Mouse (Mus musculus) hindbrain, postnatal 0 days (tissue): ENCODE results near the gene Rgs7. TPM values are rescaled to one million over a fixed set of nuclear protein-coding genes. Genes with fewer than 3 reads are reported as not detected.

ENCODE experiments used
- ATAC-seq: fragments of 200-750 bp; cut with Nextera tagmentation; 2 replicates; pipeline ENCODE4 v1.8.0; 2017; ENCODE audit warnings: mild to moderate bottlenecking, moderate TSS enrichment, moderate library complexity
- DNase-seq: peaks from one replicate; pipeline ENCODE4 v3.0.0-alpha.2; 2015; ENCODE audit warnings: low spot score
- H3K27ac ChIP-seq: fragments of 300-500 bp; sonication (generic); 2 replicates; pipeline ENCODE4 v1.5.1; 2014; ENCODE audit warnings: mild to moderate bottlenecking
- H3K27me3 ChIP-seq: fragments of 300-500 bp; sonication (generic); 2 replicates; pipeline ENCODE4 v1.6.1; 2014; ENCODE audit warnings: low read length, mixed read lengths; ENCODE audit not compliant: insufficient read depth
- H3K36me3 ChIP-seq: fragments of 300-500 bp; sonication (generic); 2 replicates; pipeline ENCODE4 v1.6.1; 2014; ENCODE audit warnings: low read length, mixed read lengths; ENCODE audit not compliant: insufficient read depth
- H3K4me1 ChIP-seq: fragments of 300-500 bp; sonication (generic); 2 replicates; pipeline ENCODE4 v1.6.1; 2014; ENCODE audit warnings: antibody characterized with exemption, low read length, mixed read lengths; ENCODE audit not compliant: insufficient read depth
- H3K4me2 ChIP-seq: fragments of 300-500 bp; sonication (generic); 2 replicates; pipeline ENCODE4 v1.6.1; 2014; ENCODE audit warnings: low read depth, mild to moderate bottlenecking, low read length, moderate library complexity, mixed read lengths
- H3K4me3 ChIP-seq: fragments of 300-500 bp; sonication (generic); 2 replicates; pipeline ENCODE4 v1.5.1; 2014; ENCODE audit warnings: low read length
- H3K9ac ChIP-seq: fragments of 300-500 bp; sonication (generic); replicated peaks from 2 replicates; pipeline ENCODE4 v1.6.1; 2014; ENCODE audit warnings: mild to moderate bottlenecking, low read length, moderate library complexity, mixed read lengths
- H3K9me3 ChIP-seq: fragments of 300-500 bp; sonication (generic); 2 replicates; pipeline ENCODE4 v1.6.1; 2016; ENCODE audit warnings: low read length, mixed read lengths
- CTCF ChIP-seq: IDR thresholded peaks from 2 replicates; pipeline ENCODE4 v1.5.1; 2016; ENCODE audit warnings: antibody characterized with exemption, control low read depth, low read depth
- WGBS: fragments of 180-500 bp; shearing (Covaris S2); extraction: QIAGEN DNeasy Blood & Tissue Kit; methylation state at CpG from one replicate; pipeline ENCODE4 v1.1.7; 2014; 5-methylcytosine and 5-hydroxymethylcytosine counted together
- polyA plus RNA-seq: library from polyadenylated mRNA; unstranded; fragments of >200 nt; fragmentation: Nextera tagmentation; extraction: Ambion mirVana; gene quantifications from 2 replicates; pipeline ENCODE4 v1.2.1, GENCODE M21; 2015
- total RNA-seq: library from RNA; depleted of rRNA; stranded (reverse); fragments of >200 nt; gene quantifications from 2 replicates; pipeline ENCODE4 v1.2.3, GENCODE M21; 2014

The Rgs7 gene
- total and polyA plus RNA-seq, 2 experiments from 2014 or later, result 32.5 to 41.6 TPM

DNA sequence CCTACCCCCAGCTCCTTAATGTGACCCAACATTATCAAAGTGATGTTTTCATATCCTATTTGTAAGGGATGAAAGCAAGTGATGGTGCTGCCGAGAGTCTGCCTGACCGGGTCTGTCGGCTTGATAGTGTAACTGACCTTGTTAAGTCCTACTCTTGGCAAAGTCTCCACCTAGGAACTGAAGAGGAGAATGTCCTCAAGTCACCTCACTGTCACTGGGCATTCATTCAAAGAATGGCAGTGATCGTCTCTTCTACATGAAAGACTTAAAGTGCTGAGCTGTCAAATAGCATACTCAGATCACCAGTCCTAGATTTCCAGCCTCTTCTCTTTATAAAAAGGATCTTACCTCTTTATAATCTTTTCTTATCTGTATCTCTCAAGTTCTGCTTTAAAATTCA is 293.4 kb downstream of the Rgs7 start:
- H3K4me1 ChIP-seq, result no peaks in the 10 kb centered on the region
- no peak overlapping the region for H3K9ac ChIP-seq
- WGBS, result 93% methylated on average over 4 of the region's 4 CpGs
- H3K9me3 ChIP-seq, result no peaks in the 10 kb centered on the region
- no peak overlapping the region for H3K27ac ChIP-seq
- no peak overlapping the region for H3K4me3 ChIP-seq
- ATAC-seq, result no peak
- no peak overlapping the region for H3K4me2 ChIP-seq
- H3K27me3 ChIP-seq, result no peaks in the 10 kb centered on the region
- TF ChIP-seq CTCF, result no peak
- no peak for DNase-seq
- H3K36me3 ChIP-seq, result no peaks in the 10 kb centered on the region

DNA sequence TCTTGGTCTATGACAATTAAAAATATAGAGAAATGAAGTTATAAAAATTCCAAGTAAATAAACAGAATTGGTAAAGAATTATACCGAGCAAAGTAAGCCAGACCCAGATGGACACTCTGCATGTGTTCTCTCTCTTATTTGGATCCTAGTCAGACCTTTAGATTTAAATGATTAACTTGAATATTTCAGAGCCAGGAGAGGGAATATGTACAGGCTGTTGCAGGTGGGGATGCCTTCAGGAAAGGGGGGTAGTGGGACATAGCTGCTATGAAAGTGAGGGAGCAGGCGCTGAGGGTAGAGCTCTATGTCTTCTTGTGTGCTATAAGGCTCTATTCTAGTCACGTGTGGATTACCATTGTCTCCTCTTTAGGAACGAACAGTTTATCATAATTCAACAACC is 296.5 kb downstream of the Rgs7 start:
- TF ChIP-seq CTCF, result no peak
- no peak for ATAC-seq
- Histone ChIP-seq H3K4me1 (no peaks in the 10 kb centered on the region), H3K4me3 (no peak overlapping the region), H3K27me3 (no peaks in the 10 kb centered on the region), H3K9me3 (no peaks in the 10 kb centered on the region), H3K27ac (no peak overlapping the region), H3K36me3 (no peaks in the 10 kb centered on the region), H3K4me2 (no peak overlapping the region), H3K9ac (no peak overlapping the region)
- WGBS, result 78% methylated on average over 4 of the region's 4 CpGs
- DNase-seq, result no peak

DNA sequence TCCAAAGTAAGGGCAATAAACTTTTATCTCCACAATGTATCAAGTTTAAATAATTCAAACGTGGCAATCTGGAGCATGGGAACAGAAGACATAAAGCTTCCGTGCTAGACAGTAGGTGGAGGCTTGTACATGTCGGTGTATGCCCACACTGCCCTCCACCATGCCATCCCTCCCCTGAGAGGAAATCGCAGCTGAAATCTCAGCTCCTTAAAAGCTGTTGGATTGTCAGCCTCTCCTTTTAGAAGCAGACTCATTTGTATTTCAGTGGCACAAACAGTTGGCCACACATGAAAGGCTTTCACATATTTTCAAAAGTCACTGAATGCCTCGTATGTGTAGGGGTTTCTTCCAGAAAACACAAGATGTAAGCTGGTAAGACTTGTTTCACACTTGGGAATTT is 304.1 kb downstream of the Rgs7 start:
- TF ChIP-seq CTCF, result no peak
- no peaks in the 10 kb centered on the region for H3K36me3 ChIP-seq
- no peak overlapping the region for H3K27ac ChIP-seq
- no peaks in the 10 kb centered on the region for H3K9me3 ChIP-seq
- H3K9ac ChIP-seq, result no peak overlapping the region
- DNase-seq, result peak; percentile 33
- H3K4me3 ChIP-seq, result no peak overlapping the region
- 56% methylated on average over 5 of the region's 5 CpGs for WGBS
- no peak for ATAC-seq
- H3K4me1 ChIP-seq, result no peaks in the 10 kb centered on the region
- no peak overlapping the region for H3K4me2 ChIP-seq
- H3K27me3 ChIP-seq, result no peaks in the 10 kb centered on the region

DNA sequence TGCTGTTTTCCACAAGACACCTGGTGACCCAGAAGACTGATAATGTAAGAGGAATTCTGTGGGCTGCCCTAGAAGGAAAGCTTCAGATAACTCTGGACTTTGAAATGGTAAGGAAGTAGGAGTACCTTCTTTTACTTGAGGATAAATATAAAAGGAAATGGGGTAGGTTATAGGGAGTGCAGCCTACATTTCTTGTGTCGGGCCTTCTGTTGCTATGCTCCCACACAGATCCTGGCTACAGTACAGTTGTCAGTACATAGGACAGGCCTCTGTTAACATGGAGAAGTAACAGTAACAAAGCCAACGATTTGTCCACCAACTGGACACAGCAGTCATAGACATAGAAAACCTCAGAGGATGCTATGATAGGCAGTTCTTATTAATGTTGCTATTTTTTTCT is 307.1 kb downstream of the Rgs7 start:
- Histone ChIP-seq H3K9me3 (no peaks in the 10 kb centered on the region), H3K27ac (no peak overlapping the region), H3K4me2 (no peak overlapping the region), H3K4me3 (no peak overlapping the region), H3K9ac (no peak overlapping the region), H3K27me3 (no peaks in the 10 kb centered on the region), H3K4me1 (no peaks in the 10 kb centered on the region), H3K36me3 (no peaks in the 10 kb centered on the region)
- WGBS, result 84% methylated on average over 2 of the region's 2 CpGs
- TF ChIP-seq CTCF, result no peak
- no peak for DNase-seq
- ATAC-seq, result no peak

DNA sequence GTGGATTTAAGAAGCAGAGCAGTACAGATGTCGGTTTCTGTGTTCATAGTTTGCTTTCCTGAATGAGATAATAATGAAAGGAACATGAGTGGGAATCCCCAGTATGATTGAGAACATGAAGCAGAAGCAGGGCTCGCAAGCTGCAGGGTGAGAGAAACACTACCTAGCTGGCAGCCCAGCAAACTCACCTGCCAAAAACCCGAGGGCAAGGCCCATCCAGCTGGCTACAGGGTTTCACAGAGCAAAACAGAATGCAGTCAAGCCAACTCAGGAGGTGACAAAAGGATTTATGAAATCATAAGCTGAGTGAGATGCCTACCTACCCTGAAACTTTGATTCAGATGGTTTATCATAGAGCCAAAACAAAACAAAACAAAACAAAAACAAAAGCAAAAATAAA is 307.6 kb downstream of the Rgs7 start:
- H3K9me3 ChIP-seq, result no peaks in the 10 kb centered on the region
- no peak overlapping the region for H3K27ac ChIP-seq
- 72% methylated on average over 3 of the region's 3 CpGs for WGBS
- no peaks in the 10 kb centered on the region for H3K36me3 ChIP-seq
- H3K4me2 ChIP-seq, result no peak overlapping the region
- ATAC-seq, result no peak
- no peak overlapping the region for H3K4me3 ChIP-seq
- H3K9ac ChIP-seq, result no peak overlapping the region
- DNase-seq, result no peak
- H3K4me1 ChIP-seq, result no peaks in the 10 kb centered on the region
- no peak for TF ChIP-seq CTCF
- H3K27me3 ChIP-seq, result no peaks in the 10 kb centered on the region

DNA sequence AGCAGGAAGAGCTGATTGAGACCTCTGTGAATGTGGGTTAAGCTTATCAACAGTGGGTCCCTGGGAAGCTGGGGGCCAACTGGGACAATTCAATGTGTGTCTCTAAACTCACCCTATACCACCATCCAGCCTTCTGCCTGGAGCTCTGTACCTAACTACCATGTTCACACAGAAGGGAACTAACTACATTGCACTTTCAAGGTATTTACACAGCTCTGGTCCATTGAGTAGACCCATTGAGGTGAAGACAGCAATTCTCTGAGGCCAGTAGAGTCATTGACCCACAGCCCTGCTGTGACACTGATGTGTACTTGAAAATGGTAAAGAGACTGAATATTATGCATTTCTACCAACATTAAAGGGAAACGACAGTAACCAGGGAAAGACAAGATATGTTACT is 313.6 kb downstream of the Rgs7 start:
- Histone ChIP-seq H3K4me3 (no peak overlapping the region), H3K27ac (no peak overlapping the region), H3K4me2 (no peak overlapping the region), H3K36me3 (no peaks in the 10 kb centered on the region), H3K9me3 (no peaks in the 10 kb centered on the region), H3K9ac (no peak overlapping the region), H3K4me1 (no peaks in the 10 kb centered on the region), H3K27me3 (no peaks in the 10 kb centered on the region)
- DNase-seq (no peak), ATAC-seq (no peak)
- 81% methylated on average over 1 of the region's 1 CpGs for WGBS
- no peak for TF ChIP-seq CTCF

DNA sequence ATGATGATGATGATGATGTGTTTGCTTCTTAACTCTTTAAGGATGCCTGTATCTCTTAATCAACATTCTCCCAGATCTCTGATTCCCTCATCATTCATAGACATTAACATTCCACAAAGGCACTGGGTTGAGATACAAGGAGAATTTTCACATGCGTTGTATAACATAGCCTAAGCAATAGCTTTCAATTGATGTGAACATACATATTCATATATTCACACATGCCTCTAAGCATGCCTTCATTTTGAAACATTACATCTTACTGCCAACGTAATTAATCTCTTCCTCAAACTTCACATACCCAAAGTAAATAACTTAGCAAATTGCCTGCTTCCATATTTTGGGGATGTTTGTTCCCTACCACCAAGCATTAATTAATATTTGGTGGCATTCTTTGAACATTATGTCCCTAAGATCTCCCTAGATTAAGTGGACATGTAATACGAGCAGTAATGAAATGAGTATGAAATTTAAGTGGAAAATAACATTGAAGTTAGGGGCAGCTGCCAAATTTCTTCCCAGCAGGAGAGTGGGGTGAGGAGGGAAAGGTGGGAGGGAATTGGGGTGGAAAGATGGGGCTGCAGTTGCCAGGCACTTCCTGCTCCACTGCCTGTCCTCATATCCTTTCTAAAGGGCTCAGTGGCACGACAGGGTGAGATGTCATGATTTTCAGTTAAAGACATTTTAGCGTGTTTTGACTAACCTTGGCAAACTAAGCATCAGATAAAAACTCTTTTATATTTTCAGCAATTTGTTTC is 317.2 kb downstream of the Rgs7 start:
- ATAC-seq (no peak), DNase-seq (no peak)
- Histone ChIP-seq H3K27ac (no peak overlapping the region), H3K9ac (no peak overlapping the region), H3K4me3 (no peak overlapping the region), H3K4me1 (no peaks in the 10 kb centered on the region), H3K27me3 (no peaks in the 10 kb centered on the region), H3K9me3 (no peaks in the 10 kb centered on the region), H3K36me3 (no peaks in the 10 kb centered on the region), H3K4me2 (no peak overlapping the region)
- WGBS, result 60% methylated on average over 5 of the region's 5 CpGs
- TF ChIP-seq CTCF, result no peak
